Mouse (Mus musculus) bone marrow, adult 2 months (tissue): ENCODE data around the gene Pde8a.

Experiments used
- CTCF ChIP-seq: fragments of 200-500 bp; IDR thresholded peaks from 2 replicates; pipeline ENCODE4 v1.5.1; 2011; ENCODE audit warnings: low read length, control low read depth; ENCODE audit not compliant: control insufficient read depth, insufficient read depth
- POLR2A ChIP-seq: fragments of 200-500 bp; IDR thresholded peaks from 2 replicates; pipeline ENCODE4 v1.6.1; 2011; ENCODE audit warnings: low read depth, mild to moderate bottlenecking, control low read depth, low read length, borderline replicate concordance; ENCODE audit not compliant: control insufficient read depth

- TF ChIP-seq CTCF (no peak), POLR2A (no peak)
Measured at GRCm38 (mm10) chr7:81224260-81224659, 10.9 kb downstream of the Pde8a start.
